Mouse (Mus musculus): ENCODE results near the gene Tsc2.

Tsc2 gene

GRCm38 (mm10) chr17:24569837-24570236, 62.6 kb downstream of the Tsc2 start:
- no peak for DNase-seq (ENCODE audit: inconsistent ontology term)

- DNase-seq (ENCODE audit: inconsistent ontology term), result peak; percentile 41
These were observed 65.2 kb downstream of the Tsc2 start for GRCm38 (mm10) chr17:24567034-24567779.

GRCm38 (mm10) chr17:24565792-24566191, 66.6 kb downstream of the Tsc2 start:
- no peak for DNase-seq (ENCODE audit: inconsistent ontology term)

DNA sequence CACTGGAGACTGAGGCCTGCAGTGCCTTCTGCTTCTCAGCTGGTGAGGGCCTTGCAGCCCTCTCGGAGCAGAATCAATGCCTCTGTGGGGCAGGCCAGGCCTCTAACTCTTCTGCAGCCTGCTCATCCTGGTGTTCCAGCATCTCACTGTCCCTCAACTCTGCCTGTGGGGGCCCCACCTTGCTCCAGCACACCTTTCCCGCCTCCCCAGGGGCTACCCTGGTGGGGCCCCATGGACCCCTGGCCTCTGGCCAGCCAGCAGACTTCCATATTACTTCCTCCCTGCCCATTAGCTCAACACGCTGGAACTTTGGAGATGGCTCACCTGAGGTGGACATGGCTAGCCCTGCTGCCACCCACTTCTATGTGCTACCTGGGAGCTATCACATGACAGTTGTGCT, 67.3 kb downstream of the Tsc2 start:
- no peak for DNase-seq (ENCODE audit: inconsistent ontology term)

DNA sequence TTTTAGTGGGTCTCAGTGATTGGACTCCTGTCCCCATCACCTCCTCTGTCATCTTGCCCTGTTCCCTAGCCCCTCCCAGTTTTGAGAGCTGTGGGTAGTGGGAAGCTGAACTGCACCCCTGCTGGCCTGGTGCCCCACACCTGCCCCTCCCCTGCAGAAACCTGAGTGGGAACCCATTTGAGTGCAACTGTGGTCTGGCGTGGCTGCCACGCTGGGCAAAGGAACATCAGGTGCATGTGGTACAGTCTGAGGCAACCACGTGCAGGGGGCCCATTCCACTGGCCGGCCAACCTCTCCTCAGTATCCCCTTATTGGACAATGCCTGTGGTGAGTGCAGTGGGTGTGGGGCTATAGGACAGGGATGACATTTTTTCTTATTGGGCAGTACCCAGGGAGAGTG, 68.0 kb downstream of the Tsc2 start:
- no peak for DNase-seq (ENCODE audit: inconsistent ontology term)

- no peak for DNase-seq (ENCODE audit: inconsistent ontology term)
These were observed 68.8 kb downstream of the Tsc2 start for GRCm38 (mm10) chr17:24563638-24564037.

GRCm38 (mm10) chr17:24561592-24561991, 70.8 kb downstream of the Tsc2 start:
- no peak for DNase-seq (ENCODE audit: inconsistent ontology term)

- DNase-seq (ENCODE audit: inconsistent ontology term), result no peak
These were observed 72.0 kb downstream of the Tsc2 start for GRCm38 (mm10) chr17:24560301-24561028.

DNA sequence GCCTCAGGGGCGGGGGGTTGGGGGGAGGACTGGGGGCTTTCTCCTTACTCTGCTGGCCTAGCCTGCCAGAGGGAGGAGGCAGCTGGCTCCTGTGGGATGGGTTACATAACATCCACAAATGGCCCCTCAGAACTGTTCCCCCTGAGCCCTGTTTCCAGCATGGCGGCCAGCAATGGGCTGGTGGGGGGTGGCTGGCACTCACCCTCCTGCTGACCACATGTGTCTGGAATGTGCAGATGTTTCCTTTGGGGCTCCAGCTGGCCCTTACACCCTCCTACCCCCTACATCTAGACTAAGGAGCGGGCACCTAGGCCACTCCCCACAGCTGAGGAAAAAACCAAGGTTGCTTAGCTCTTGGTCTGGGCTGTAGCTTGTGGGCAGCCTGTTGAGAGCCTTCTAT, 73.3 kb downstream of the Tsc2 start:
- no peak for DNase-seq (ENCODE audit: inconsistent ontology term)

GRCm38 (mm10) chr17:24558600-24559099, 73.8 kb downstream of the Tsc2 start:
- DNase-seq (ENCODE audit: inconsistent ontology term), result peak; percentile 19

DNA sequence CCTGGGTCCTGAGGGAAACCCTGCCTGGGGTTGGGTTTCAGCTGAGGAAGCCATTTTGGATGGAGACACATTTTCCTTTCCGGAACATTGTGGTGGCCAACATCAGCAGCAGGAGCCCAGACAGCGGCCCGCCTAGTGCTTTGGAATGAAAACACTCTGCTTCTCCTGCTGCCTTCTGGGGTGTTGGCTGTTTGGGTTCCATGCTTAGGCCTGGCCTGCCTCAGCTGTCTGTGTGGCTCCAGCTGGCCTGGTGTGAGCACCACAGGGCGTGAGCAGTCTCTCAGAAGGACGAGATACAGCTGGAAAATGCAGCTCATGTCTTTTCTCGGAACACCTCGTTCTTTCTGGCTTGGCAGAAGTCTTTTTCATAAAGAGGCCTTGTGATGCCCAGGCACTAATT, 75.3 kb downstream of the Tsc2 start:
- no peak for DNase-seq (ENCODE audit: inconsistent ontology term)

GRCm38 (mm10) chr17:24551050-24551444, 81.4 kb downstream of the Tsc2 start:
- DNase-seq (ENCODE audit: inconsistent ontology term), result no peak

- peak; percentile 88 for DNase-seq (ENCODE audit: inconsistent ontology term)
These were observed 81.9 kb downstream of the Tsc2 start for GRCm38 (mm10) chr17:24550416-24551049.

- DNase-seq (ENCODE audit: inconsistent ontology term), result peak; percentile 100
These were observed 82.6 kb downstream of the Tsc2 start, which contains the start of gene Pkd1 for GRCm38 (mm10) chr17:24549618-24550415. Gene Pkd1, plus strand, starts transcription at chr17:24549834.

- DNase-seq (ENCODE audit: inconsistent ontology term), result peak; percentile 33
These were observed 83.4 kb downstream of the Tsc2 start for GRCm38 (mm10) chr17:24548921-24549617.

DNA sequence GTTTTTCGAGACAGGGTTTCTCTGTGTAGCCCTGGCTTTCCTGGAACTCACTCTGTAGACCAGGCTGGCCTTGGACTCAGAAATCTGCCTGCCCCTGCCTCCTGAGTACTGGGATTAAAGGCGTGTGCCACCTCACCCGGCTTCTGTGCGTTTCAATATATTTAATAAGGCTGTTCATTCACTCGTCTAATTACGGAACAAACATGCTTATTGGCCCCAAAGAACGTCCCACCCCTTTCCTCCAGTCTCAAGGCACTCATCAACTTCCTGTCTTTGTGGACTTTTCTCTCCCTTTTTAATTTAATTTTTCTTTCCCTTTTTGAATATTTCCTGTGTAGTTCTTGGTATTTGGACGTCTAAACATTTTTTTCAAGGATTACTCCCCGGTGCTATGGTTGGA, 84.0 kb downstream of the Tsc2 start:
- DNase-seq (ENCODE audit: inconsistent ontology term), result no peak

GRCm38 (mm10) chr17:24546234-24546633, 86.2 kb downstream of the Tsc2 start:
- DNase-seq (ENCODE audit: inconsistent ontology term), result no peak
